Mouse (Mus musculus) embryonic facial prominence, embryonic 13.5 days (tissue): ENCODE measurements at regions not wholly inside any gene's neighbourhood (a gene's known extent, or its start where the extent isn't known, plus 50 kb on each side); places are given as distances from the start of the nearest gene placed in this dataset.
A peak's percentile ranks its signal among the peaks of the same experiment; 100 is the strongest.

Source experiments
- ATAC-seq: fragments of 200-750 bp; cut with Nextera tagmentation; 2 replicates; pipeline ENCODE4 v1.8.0; 2017; ENCODE audit warnings: low read depth; ENCODE audit not compliant: insufficient number of reproducible peaks, insufficient read depth, low FRiP score, low TSS enrichment
- H3K27ac ChIP-seq: fragments of 300-500 bp; sonication (generic); 2 replicates; pipeline ENCODE4 v1.5.1; 2015; ENCODE audit warnings: moderate library complexity, mild to moderate bottlenecking, inconsistent platforms
- H3K27me3 ChIP-seq: fragments of 300-500 bp; sonication (generic); 2 replicates; pipeline ENCODE4 v1.6.1; 2015; ENCODE audit warnings: mild to moderate bottlenecking, inconsistent platforms
- H3K36me3 ChIP-seq: fragments of 300-500 bp; sonication (generic); 2 replicates; pipeline ENCODE4 v1.6.1; 2015; ENCODE audit warnings: mild to moderate bottlenecking, inconsistent platforms
- H3K4me1 ChIP-seq: fragments of 300-500 bp; sonication (generic); 2 replicates; pipeline ENCODE4 v1.6.1; 2015; ENCODE audit warnings: inconsistent platforms
- H3K4me2 ChIP-seq: fragments of 300-500 bp; sonication (generic); 2 replicates; pipeline ENCODE4 v1.6.1; 2015; ENCODE audit warnings: moderate library complexity, mild to moderate bottlenecking, inconsistent platforms
- H3K4me3 ChIP-seq: fragments of 300-500 bp; sonication (generic); 2 replicates; pipeline ENCODE4 v1.5.1; 2015; ENCODE audit warnings: mild to moderate bottlenecking, inconsistent platforms
- H3K9ac ChIP-seq: fragments of 300-500 bp; sonication (generic); 2 replicates; pipeline ENCODE4 v1.6.1; 2015; ENCODE audit warnings: mild to moderate bottlenecking, inconsistent platforms
- H3K9me3 ChIP-seq: fragments of 300-500 bp; sonication (generic); 2 replicates; pipeline ENCODE4 v1.6.1; 2016; ENCODE audit warnings: inconsistent platforms
- whole genome bisulfite sequencing: fragments of 180-500 bp; shearing (Covaris S2); methylation state at CpG from one replicate; pipeline ENCODE4 v1.1.7; 2015; ENCODE audit warnings: mixed read lengths; 5-methylcytosine and 5-hydroxymethylcytosine counted together

GRCm38 (mm10) chr4:106191331-106191730 lies 124.7 kb upstream of the Usp24 start:
- 89% methylated on average over 8 of the region's 8 CpGs for WGBS
- no peaks in the 10 kb centered on the region for H3K36me3 ChIP-seq
- H3K9ac ChIP-seq, result no peak overlapping the region
- peaks cover 8% of the 10 kb centered on the region; the same call in 1 of the 2 replicates for H3K4me1 ChIP-seq
- no peaks in the 10 kb centered on the region for H3K27me3 ChIP-seq
- ATAC-seq, result no peak
- H3K9me3 ChIP-seq, result no peaks in the 10 kb centered on the region
- H3K4me2 ChIP-seq, result no peak overlapping the region
- H3K27ac ChIP-seq, result no peak overlapping the region
- no peak overlapping the region for H3K4me3 ChIP-seq

- H3K27ac ChIP-seq, result no peak overlapping the region
- no peak overlapping the region for H3K4me2 ChIP-seq
- H3K4me1 ChIP-seq, result peaks cover 6% of the 10 kb centered on the region; the same call in 1 of the 2 replicates
- H3K9me3 ChIP-seq, result no peaks in the 10 kb centered on the region
- WGBS, result 82% methylated on average over 3 of the region's 3 CpGs
- no peaks in the 10 kb centered on the region for H3K27me3 ChIP-seq
- H3K36me3 ChIP-seq, result no peaks in the 10 kb centered on the region
- no peak overlapping the region for H3K9ac ChIP-seq
- no peak for ATAC-seq
- no peak overlapping the region for H3K4me3 ChIP-seq
Observed at GRCm38 (mm10) chr4:106191843-106192242, 124.2 kb upstream of the Usp24 start.

DNA sequence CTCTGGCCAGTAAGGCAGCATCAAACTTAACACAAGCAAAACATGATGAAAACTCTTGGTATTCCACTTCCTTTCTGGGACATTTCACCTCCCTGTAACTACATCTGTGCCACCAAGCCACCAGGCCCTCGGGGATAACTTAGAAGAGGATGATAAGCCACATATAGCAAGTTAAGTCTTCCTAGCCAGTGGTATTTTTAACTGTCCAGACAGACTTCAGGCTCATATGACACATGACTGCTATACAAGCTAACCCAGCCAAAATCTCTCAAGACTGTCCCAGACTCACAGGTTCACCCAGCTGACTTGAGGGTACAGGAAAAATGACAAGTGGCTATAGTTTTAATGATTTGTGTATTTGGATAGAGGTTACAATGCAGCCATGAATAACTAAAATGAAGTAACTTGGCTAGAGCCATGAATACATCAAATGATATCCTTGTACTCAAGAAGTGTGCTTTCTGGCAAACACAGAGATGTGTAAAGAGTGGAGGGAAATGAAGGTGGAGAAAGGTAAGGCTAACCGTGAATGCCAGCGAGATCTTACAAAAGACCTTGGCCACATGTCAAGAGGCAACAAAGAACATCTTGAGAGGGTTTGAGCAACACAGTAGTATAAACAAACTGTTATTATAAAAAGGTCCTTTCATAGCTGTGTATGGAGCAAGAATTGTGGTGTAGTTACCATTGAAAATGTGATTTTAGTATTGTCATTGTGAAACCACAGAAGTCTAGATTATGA lies 122.6 kb upstream of the Usp24 start:
- Histone ChIP-seq H3K4me1 (peaks cover 10% of the 10 kb centered on the region; the same call in 1 of the 2 replicates), H3K27ac (no peak overlapping the region), H3K4me3 (no peak overlapping the region), H3K9ac (no peak overlapping the region), H3K36me3 (no peaks in the 10 kb centered on the region), H3K27me3 (no peaks in the 10 kb centered on the region), H3K9me3 (no peaks in the 10 kb centered on the region), H3K4me2 (no peak overlapping the region)
- ATAC-seq, result no peak
- 73% methylated on average over 3 of the region's 3 CpGs for WGBS

DNA sequence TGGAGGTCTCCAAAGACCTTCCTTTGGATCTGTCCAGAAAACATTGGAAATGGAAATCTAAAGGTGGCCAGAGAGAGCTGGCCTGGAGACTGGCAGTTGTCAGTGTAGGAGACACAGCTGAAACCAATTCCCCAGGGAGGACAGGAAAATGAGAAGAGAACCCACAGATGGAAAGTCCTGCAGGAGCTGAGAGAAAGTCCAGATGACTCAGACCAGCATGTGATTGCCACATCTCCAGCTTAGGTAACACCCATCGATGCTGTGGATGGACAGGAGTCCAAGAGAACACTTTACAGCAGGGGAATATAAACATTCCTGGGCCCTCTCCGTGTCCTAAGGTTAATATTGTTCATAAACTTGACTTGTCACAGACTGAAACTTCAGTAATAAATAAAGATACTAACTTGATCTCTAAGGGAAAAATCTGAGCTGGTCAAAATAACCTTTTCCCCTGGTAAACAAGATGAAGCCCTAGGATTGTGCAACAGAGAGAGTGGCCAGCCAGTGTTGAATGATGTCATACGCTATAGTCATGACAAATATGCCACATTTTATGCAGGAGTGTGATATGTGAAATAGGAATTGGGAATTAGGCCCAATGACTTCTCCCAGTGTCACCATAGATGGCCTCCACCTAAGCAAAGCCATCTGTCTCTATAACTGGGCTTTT lies 120.4 kb upstream of the Usp24 start:
- H3K4me1 ChIP-seq, result peaks cover 27% of the 10 kb centered on the region
- H3K4me2 ChIP-seq, result no peak overlapping the region
- no peaks in the 10 kb centered on the region for H3K9me3 ChIP-seq
- H3K27me3 ChIP-seq, result no peaks in the 10 kb centered on the region
- 90% methylated on average over 3 of the region's 3 CpGs for WGBS
- H3K4me3 ChIP-seq, result no peak overlapping the region
- H3K27ac ChIP-seq, result no peak overlapping the region
- H3K9ac ChIP-seq, result no peak overlapping the region
- ATAC-seq, result no peak
- no peaks in the 10 kb centered on the region for H3K36me3 ChIP-seq

- peak overlapping the region; percentile 27 for H3K4me2 ChIP-seq
- H3K27ac ChIP-seq, result peak overlapping the region; percentile 44; the same call in 1 of the 2 replicates
- no peak for ATAC-seq
- H3K4me3 ChIP-seq, result no peak overlapping the region
- peaks cover 35% of the 10 kb centered on the region for H3K4me1 ChIP-seq
- no peaks in the 10 kb centered on the region for H3K36me3 ChIP-seq
- no peaks in the 10 kb centered on the region for H3K9me3 ChIP-seq
- WGBS, result 17% methylated on average over 11 of the region's 11 CpGs
- peak overlapping the region; percentile 44; the same call in 1 of the 2 replicates for H3K9ac ChIP-seq
- H3K27me3 ChIP-seq, result no peaks in the 10 kb centered on the region
Observed at GRCm38 (mm10) chr4:106199833-106200232, 116.2 kb upstream of the Usp24 start.

GRCm38 (mm10) chr4:106200241-106200640 lies 115.8 kb upstream of the Usp24 start:
- peaks cover 35% of the 10 kb centered on the region for H3K4me1 ChIP-seq
- 0 out of 2 replicates have a peak overlapping the region, but pooled peaks have one; percentile 44 for H3K9ac ChIP-seq
- 0 out of 2 replicates have a peak overlapping the region, but pooled peaks have one; percentile 44 for H3K27ac ChIP-seq
- H3K36me3 ChIP-seq, result no peaks in the 10 kb centered on the region
- H3K9me3 ChIP-seq, result no peaks in the 10 kb centered on the region
- WGBS, result 51% methylated on average over 6 of the region's 6 CpGs
- no peak overlapping the region for H3K4me3 ChIP-seq
- H3K27me3 ChIP-seq, result no peaks in the 10 kb centered on the region
- H3K4me2 ChIP-seq, result no peak overlapping the region
- 0 out of 2 replicates have a peak, but pooled peaks have one; percentile 33 for ATAC-seq

- WGBS, result 30% methylated on average over 3 of the region's 3 CpGs
- Histone ChIP-seq H3K9ac (no peak overlapping the region), H3K27me3 (no peaks in the 10 kb centered on the region), H3K27ac (no peak overlapping the region), H3K9me3 (no peaks in the 10 kb centered on the region), H3K4me2 (no peak overlapping the region), H3K36me3 (no peaks in the 10 kb centered on the region), H3K4me3 (no peak overlapping the region), H3K4me1 (peaks cover 41% of the 10 kb centered on the region)
- no peak for ATAC-seq
Observed at GRCm38 (mm10) chr4:106202554-106202953, 113.5 kb upstream of the Usp24 start.

- WGBS, result 87% methylated on average over 2 of the region's 2 CpGs
Observed at GRCm38 (mm10) chr4:106205200-106205599, 110.8 kb upstream of the Usp24 start.

GRCm38 (mm10) chr4:106206023-106206422 lies 110.0 kb upstream of the Usp24 start:
- no peak overlapping the region for H3K4me3 ChIP-seq
- H3K4me2 ChIP-seq, result no peak overlapping the region
- no peak for ATAC-seq
- H3K27me3 ChIP-seq, result no peaks in the 10 kb centered on the region
- 43% methylated on average over 2 of the region's 2 CpGs for WGBS
- H3K9ac ChIP-seq, result no peak overlapping the region
- H3K27ac ChIP-seq, result no peak overlapping the region
- H3K4me1 ChIP-seq, result peaks cover 12% of the 10 kb centered on the region
- no peaks in the 10 kb centered on the region for H3K36me3 ChIP-seq
- no peaks in the 10 kb centered on the region for H3K9me3 ChIP-seq

More at GRCm38 (mm10) chr4:106205200-106205599, 110.8 kb upstream of the Usp24 start:
- H3K9me3 ChIP-seq, result no peaks in the 10 kb centered on the region
- H3K36me3 ChIP-seq, result no peaks in the 10 kb centered on the region
- H3K27me3 ChIP-seq, result no peaks in the 10 kb centered on the region
- H3K9ac ChIP-seq, result no peak overlapping the region
- peaks cover 17% of the 10 kb centered on the region for H3K4me1 ChIP-seq
- no peak for ATAC-seq
- no peak overlapping the region for H3K4me3 ChIP-seq
- H3K27ac ChIP-seq, result no peak overlapping the region
- no peak overlapping the region for H3K4me2 ChIP-seq

DNA sequence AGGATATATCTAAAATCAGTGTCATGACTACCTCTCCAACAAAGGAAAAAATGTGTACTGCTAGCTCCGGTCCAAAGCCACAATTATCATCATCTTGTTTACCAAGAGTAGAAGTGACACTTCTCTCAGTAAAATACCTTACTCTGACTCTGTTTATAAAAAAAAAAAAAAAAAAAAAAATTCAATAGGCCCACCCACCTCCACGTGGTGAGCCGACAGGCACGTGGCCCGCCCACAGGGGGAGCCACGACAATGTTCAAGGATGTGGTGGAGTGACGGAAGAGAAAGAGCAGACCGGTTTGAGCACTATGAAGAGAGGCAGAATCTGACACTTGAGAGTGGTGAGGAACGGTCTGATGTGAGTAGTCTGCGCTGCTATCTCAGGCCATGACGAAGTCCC lies 106.5 kb upstream of the Usp24 start:
- H3K4me1 ChIP-seq, result peaks cover 7% of the 10 kb centered on the region; the same call in 1 of the 2 replicates
- no peak overlapping the region for H3K9ac ChIP-seq
- H3K9me3 ChIP-seq, result no peaks in the 10 kb centered on the region
- H3K4me3 ChIP-seq, result no peak overlapping the region
- H3K27me3 ChIP-seq, result no peaks in the 10 kb centered on the region
- no peak overlapping the region for H3K27ac ChIP-seq
- H3K4me2 ChIP-seq, result no peak overlapping the region
- ATAC-seq, result no peak
- 79% methylated on average over 11 of the region's 11 CpGs for WGBS
- H3K36me3 ChIP-seq, result no peaks in the 10 kb centered on the region

DNA sequence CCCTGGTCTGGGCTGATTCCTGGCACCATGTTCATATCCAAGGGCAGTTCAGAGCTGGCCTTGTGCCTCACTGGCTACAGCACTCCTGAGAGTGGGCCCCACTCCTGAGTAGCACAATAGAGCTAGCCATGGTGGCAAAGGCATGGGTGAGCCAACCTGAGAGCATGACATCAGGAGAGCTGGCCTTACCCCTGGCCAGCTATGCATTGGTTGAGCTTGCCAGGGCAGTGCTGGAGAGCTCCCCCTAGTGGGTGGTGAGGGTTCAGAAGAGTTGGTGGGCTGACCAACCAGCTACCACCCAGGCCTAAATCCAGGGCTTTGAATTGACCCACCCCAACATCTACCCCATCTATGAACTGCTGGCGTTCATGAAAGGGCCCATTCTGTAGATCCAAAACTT lies 106.0 kb upstream of the Usp24 start:
- peaks cover 7% of the 10 kb centered on the region; the same call in 1 of the 2 replicates for H3K4me1 ChIP-seq
- no peaks in the 10 kb centered on the region for H3K36me3 ChIP-seq
- no peak overlapping the region for H3K27ac ChIP-seq
- H3K9me3 ChIP-seq, result no peaks in the 10 kb centered on the region
- H3K4me3 ChIP-seq, result no peak overlapping the region
- H3K27me3 ChIP-seq, result no peaks in the 10 kb centered on the region
- no peak overlapping the region for H3K4me2 ChIP-seq
- no peak overlapping the region for H3K9ac ChIP-seq
- WGBS, result 98% methylated on average over 1 of the region's 1 CpGs
- ATAC-seq, result no peak

- Histone ChIP-seq H3K4me3 (no peak overlapping the region), H3K27me3 (no peaks in the 10 kb centered on the region), H3K9ac (no peak overlapping the region), H3K9me3 (no peaks in the 10 kb centered on the region), H3K36me3 (no peaks in the 10 kb centered on the region), H3K27ac (no peak overlapping the region), H3K4me2 (no peak overlapping the region), H3K4me1 (no peaks in the 10 kb centered on the region)
- no peak for ATAC-seq
- 80% methylated on average over 5 of the region's 5 CpGs for WGBS
Observed at GRCm38 (mm10) chr4:106214170-106214569, 101.8 kb upstream of the Usp24 start.
